Mouse (Mus musculus): Measurements from ENCODE around the gene Gmds.

Gmds gene

GRCm38 (mm10) chr13:31808804-31809420 lies 529.6 kb downstream of the Gmds start:
- no peak for DNase-seq

- peak in 1 of 2 experiments; percentile 21 for DNase-seq
Observed at GRCm38 (mm10) chr13:31808116-31808803, 530.3 kb downstream of the Gmds start.

GRCm38 (mm10) chr13:31807736-31808115 lies 530.8 kb downstream of the Gmds start:
- DNase-seq: no peak

GRCm38 (mm10) chr13:31806890-31807735 lies 531.4 kb downstream of the Gmds start:
- peak in 1 of 2 experiments; percentile 15 for DNase-seq

GRCm38 (mm10) chr13:31806428-31806832 lies 532.1 kb downstream of the Gmds start, which contains the start of gene Foxc1:
Gene Foxc1, plus strand, starts transcription at chr13:31806633.
- peak in 1 of 2 experiments; percentile 45 for DNase-seq

GRCm38 (mm10) chr13:31805831-31806427 lies 532.6 kb downstream of the Gmds start:
- DNase-seq: no peak

GRCm38 (mm10) chr13:31804571-31804970 lies 534.0 kb downstream of the Gmds start:
- DNase-seq: no peak

- DNase-seq: no peak
Observed at GRCm38 (mm10) chr13:31803166-31804093, 535.1 kb downstream of the Gmds start.

- DNase-seq: no peak
Observed at GRCm38 (mm10) chr13:31802447-31802846, 536.1 kb downstream of the Gmds start.

- no peak for DNase-seq
Observed at GRCm38 (mm10) chr13:31801703-31802305, 536.7 kb downstream of the Gmds start.

- peak; percentile 55 to 84 for DNase-seq
Observed at GRCm38 (mm10) chr13:31800581-31801576, 537.7 kb downstream of the Gmds start.

GRCm38 (mm10) chr13:31798075-31798474 lies 540.5 kb downstream of the Gmds start:
- DNase-seq: no peak

- DNase-seq: no peak
Observed at GRCm38 (mm10) chr13:31797346-31797745, 541.2 kb downstream of the Gmds start.

GRCm38 (mm10) chr13:31793163-31793562 lies 545.4 kb downstream of the Gmds start:
- no peak for DNase-seq

GRCm38 (mm10) chr13:31792480-31793132 lies 545.9 kb downstream of the Gmds start:
- DNase-seq: no peak

GRCm38 (mm10) chr13:31784757-31785156 lies 553.8 kb downstream of the Gmds start:
- no peak for DNase-seq

GRCm38 (mm10) chr13:31782063-31782462 lies 556.5 kb downstream of the Gmds start:
- no peak for DNase-seq

- DNase-seq: no peak
Observed at GRCm38 (mm10) chr13:31780299-31780698, 558.2 kb downstream of the Gmds start.

GRCm38 (mm10) chr13:31779281-31779981 lies 559.1 kb downstream of the Gmds start:
- DNase-seq: no peak

Data from spleen, adult 18-20 months (tissue).